8 mouse cellular contexts compared by ENCODE assay signal in the genomic region with DNA sequence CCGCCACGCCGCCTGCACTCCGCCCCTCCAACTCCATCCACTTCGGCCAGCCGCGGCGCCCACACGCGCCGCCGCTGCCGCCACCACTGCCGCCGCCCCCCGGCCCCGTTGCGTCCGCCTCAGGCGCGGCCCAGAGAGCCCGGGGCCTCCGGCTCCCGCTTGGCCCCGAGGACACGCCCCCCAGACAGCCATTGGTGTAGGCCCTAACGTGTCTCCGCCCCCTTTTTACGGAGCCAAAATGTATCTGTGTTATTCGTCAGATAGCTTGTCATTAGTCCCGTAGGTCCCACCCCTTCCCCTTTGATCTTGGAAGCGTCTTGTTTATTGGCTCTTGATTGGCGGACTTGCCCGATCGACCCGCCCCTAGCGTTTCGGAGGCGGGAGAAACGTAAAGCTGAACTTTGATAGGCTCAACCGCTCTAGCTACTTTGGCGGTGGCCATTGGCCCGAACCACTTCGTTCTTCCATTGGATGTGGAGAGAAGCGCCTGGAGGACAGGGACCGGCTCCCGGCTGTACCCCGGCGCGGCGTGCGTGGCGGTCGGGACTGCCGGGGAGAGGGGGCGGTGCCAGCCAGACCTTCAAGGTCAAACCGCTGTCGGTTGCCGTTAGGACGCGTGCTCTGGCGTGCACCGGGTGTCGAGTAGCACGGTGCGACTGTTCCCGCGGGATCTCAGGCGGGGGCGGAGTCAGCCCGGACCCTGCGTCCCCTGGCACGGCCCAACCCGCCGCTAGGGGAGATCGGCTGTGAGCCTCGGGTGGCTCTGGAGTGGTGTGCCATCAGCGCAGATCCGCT. TPM values are rescaled to one million over a fixed set of nuclear protein-coding genes. Genes with fewer than 3 reads are reported as not detected.
DNase-seq lines count a peak whose midpoint lies in the region; ATAC-seq lines count a peak whose summit lies in the region.

Gene Slc25a28, minus strand, starts transcription at position 152 of the 795 bp plus-strand sequence.

- ATAC-seq in forebrain, embryonic 14.5 days = peak; percentile 97
- ATAC-seq in neural tube, embryonic 15.5 days (ENCODE audit: low FRiP score) = peak; percentile 97

- H3K9ac ChIP-seq in forebrain, embryonic 14.5 days (ENCODE audit: low read length) = peak within 1 kb of the TSS; percentile 91
- peak within 1 kb of the TSS; percentile 96 for H3K9ac ChIP-seq in neural tube, embryonic 15.5 days (replicated peaks)

- H3K27me3 ChIP-seq in forebrain, embryonic 14.5 days (replicated peaks; ENCODE audit: control insufficient read depth, insufficient read depth, low read length) = no peaks in the 10 kb centered on the region
- no peaks in the 10 kb centered on the region; the same call in 1 of the 2 replicates for H3K27me3 ChIP-seq in neural tube, embryonic 15.5 days (replicated peaks)

- peak within 1 kb of the TSS; percentile 89 for H3K4me3 ChIP-seq in forebrain, embryonic 14.5 days (ENCODE audit: low read depth, low read length)
- peak within 1 kb of the TSS; percentile 98 for H3K4me3 ChIP-seq in neural tube, embryonic 15.5 days (replicated peaks)

- H3K4me1 ChIP-seq in forebrain, embryonic 14.5 days (ENCODE audit: control insufficient read depth, insufficient read depth, low read length) = peaks cover 19% of the 10 kb centered on the region
- H3K4me1 ChIP-seq in neural tube, embryonic 15.5 days = peaks cover 36% of the 10 kb centered on the region

- WGBS in forebrain, embryonic 14.5 days = under 1% methylated on average over 79 of the region's 79 CpGs
- WGBS in neural tube, embryonic 15.5 days = under 1% methylated on average over 70 of the region's 79 CpGs

- H3K27ac ChIP-seq in forebrain, embryonic 14.5 days (ENCODE audit: low read depth, low read length) = peak within 1 kb of the TSS; percentile 95
- peak within 1 kb of the TSS; percentile 99 for H3K27ac ChIP-seq in neural tube, embryonic 15.5 days (replicated peaks)

- intact Hi-C loops in heart, postnatal 14 days (cut with DNase I) = loop anchor here (2.0 kb wide), 1 partner anchor 14 kb away; the partner anchor contains the start of gene Entpd7

- no peaks in the 10 kb centered on the region for H3K9me3 ChIP-seq in forebrain, embryonic 14.5 days (replicated peaks; ENCODE audit: control insufficient read depth, low read length)
- H3K9me3 ChIP-seq in neural tube, embryonic 15.5 days (replicated peaks) = no peaks in the 10 kb centered on the region

- H3K4me2 ChIP-seq in forebrain, embryonic 14.5 days (ENCODE audit: low read length) = peak within 1 kb of the TSS; percentile 88
- peak within 1 kb of the TSS; percentile 93 for H3K4me2 ChIP-seq in neural tube, embryonic 15.5 days

- H3K36me3 ChIP-seq in forebrain, embryonic 14.5 days (ENCODE audit: control insufficient read depth, insufficient read depth, low read length) = peaks cover 2% of the 10 kb centered on the region; the same call in 1 of the 2 replicates
- no peaks in the 10 kb centered on the region for H3K36me3 ChIP-seq in neural tube, embryonic 15.5 days

- DNase-seq in ES-CJ7 (ENCODE audit: low read depth, low spot score) = peak; percentile 100
- peak; percentile 98 for DNase-seq in cerebellum, adult 11 months
- peak; percentile 100 for DNase-seq in forebrain, embryonic 14.5 days (ENCODE audit: low spot score)
- DNase-seq in heart, postnatal 14 days = peak; percentile 94 to 97
- peak; percentile 100 for DNase-seq in layer of hippocampus, adult 11-12 months (ENCODE audit: low spot score)
- peak; percentile 99 to 100 for DNase-seq in lung, adult 18-20 months
- peak; percentile 100 for DNase-seq in testis, postnatal 14 days (ENCODE audit: low spot score)

RNA-seq across cellular contexts. Expression of gene Slc25a28, which starts in this region (rescaled TPM):
- polyA plus RNA-seq in forebrain, embryonic 14.5 days (2014; fragmentation: Nextera tagmentation; extraction: Ambion mirVana) = 12.0 and 12.3 TPM in 2 replicates
- 10 to 100 TPM; 21.6 to 25.4 TPM for total RNA-seq in heart, postnatal 14 days (2021)
- polyA plus RNA-seq in neural tube, embryonic 15.5 days (2015; fragmentation: Nextera tagmentation; extraction: Ambion mirVana) = 16.2 and 16.5 TPM in 2 replicates

Comparison
In these comparisons a context has a peak if more than half of its experiments do, and no peak if none do; other contexts are left out.
1. Peak in every context shown above with its lines: DNase-seq, ATAC-seq, H3K4me3 ChIP-seq and H3K27ac ChIP-seq.